Mouse (Mus musculus) heart, postnatal 25 days (tissue): ENCODE results near the gene Tuft1. TPM values are rescaled to one million over a fixed set of nuclear protein-coding genes. Genes with fewer than 3 reads are reported as not detected.

ENCODE experiments used
- DNase-seq: peaks from one replicate; pipeline ENCODE4 v3.0.0; 2022; ENCODE audit warnings: low spot score
- intact Hi-C: fragments of 180-260 bp; cut with DNase I; formaldehyde crosslinking; loops from one replicate; pipeline ENCODE4 v1.15.1; 2025
- total RNA-seq, 2 experiments: library from RNA; stranded (reverse); gene quantifications; 2 replicates each; pipeline ENCODE4 v1.2.3; 2021

Tuft1 gene
- total RNA-seq, 2 experiments from 2014 or later: 2.5 to 3.0 TPM

- no peak for DNase-seq
- intact Hi-C loops: loop anchor here (10.0 kb wide), 1 partner anchor 113 kb away; no protein-coding TSS in a partner anchor
Measured at GRCm38 (mm10) chr3:94611343-94611742, 47.3 kb downstream of the Tuft1 start.

GRCm38 (mm10) chr3:94610581-94610980 lies 48.1 kb downstream of the Tuft1 start:
- no peak for DNase-seq
- intact Hi-C loops: loop anchor here (10.0 kb wide), 1 partner anchor 114 kb away; no protein-coding TSS in a partner anchor

- DNase-seq: no peak
- intact Hi-C loops: loop anchor here (10.0 kb wide), 1 partner anchor 115 kb away; no protein-coding TSS in a partner anchor
Measured at GRCm38 (mm10) chr3:94609621-94610020, 49.1 kb downstream of the Tuft1 start.

GRCm38 (mm10) chr3:94601959-94602358 lies 56.7 kb downstream of the Tuft1 start:
- intact Hi-C loops: loop anchor here (1.0 to 2.0 kb wide), 2 partner anchors 145 to 235 kb away; no protein-coding TSS in a partner anchor
- no peak for DNase-seq

GRCm38 (mm10) chr3:94597224-94597779 lies 61.4 kb downstream of the Tuft1 start:
- no peak for DNase-seq
- intact Hi-C loops: no loop called here

GRCm38 (mm10) chr3:94595871-94596287 lies 62.8 kb downstream of the Tuft1 start:
- intact Hi-C loops: no loop called here

GRCm38 (mm10) chr3:94591066-94591465 lies 67.6 kb downstream of the Tuft1 start:
- no peak for DNase-seq
- intact Hi-C loops: no loop called here

More at GRCm38 (mm10) chr3:94595871-94596287, 62.8 kb downstream of the Tuft1 start:
- no peak for DNase-seq

- DNase-seq: no peak
- intact Hi-C loops: no loop called here
Measured at GRCm38 (mm10) chr3:94587962-94588361, 70.7 kb downstream of the Tuft1 start.

- DNase-seq: no peak
- intact Hi-C loops: loop anchor here (5.0 kb wide), 1 partner anchor 254 kb away; the partner anchor contains the start of gene Pogz
Measured at GRCm38 (mm10) chr3:94582944-94583343, 75.7 kb downstream of the Tuft1 start.

- DNase-seq: peak; percentile 85
- intact Hi-C loops: loop anchor here (5.0 kb wide), 1 partner anchor 255 kb away; the partner anchor contains the start of gene Pogz
Measured at GRCm38 (mm10) chr3:94582456-94582891, 76.2 kb downstream of the Tuft1 start, which contains the start of gene Snx27. Snx27 (minus strand) TSS chr3:94582716.

GRCm38 (mm10) chr3:94581793-94582455 lies 76.7 kb downstream of the Tuft1 start:
- intact Hi-C loops: loop anchor here (5.0 kb wide), 1 partner anchor 255 kb away; the partner anchor contains the start of gene Pogz
- no peak for DNase-seq

GRCm38 (mm10) chr3:94581138-94581780 lies 77.4 kb downstream of the Tuft1 start:
- intact Hi-C loops: loop anchor here (5.0 kb wide), 1 partner anchor 256 kb away; the partner anchor contains the start of gene Pogz
- DNase-seq: no peak

- intact Hi-C loops: no loop called here
- no peak for DNase-seq
Measured at GRCm38 (mm10) chr3:94574506-94574905, 84.2 kb downstream of the Tuft1 start.

GRCm38 (mm10) chr3:94567242-94567641 lies 91.4 kb downstream of the Tuft1 start:
- no peak for DNase-seq
- intact Hi-C loops: no loop called here

GRCm38 (mm10) chr3:94565557-94565956 lies 93.1 kb downstream of the Tuft1 start:
- intact Hi-C loops: no loop called here

GRCm38 (mm10) chr3:94565127-94565526 lies 93.5 kb downstream of the Tuft1 start:
- DNase-seq: no peak
- intact Hi-C loops: no loop called here

More at GRCm38 (mm10) chr3:94565557-94565956, 93.1 kb downstream of the Tuft1 start:
- no peak for DNase-seq

GRCm38 (mm10) chr3:94564356-94565010 lies 94.2 kb downstream of the Tuft1 start:
- DNase-seq: no peak
- intact Hi-C loops: no loop called here

- DNase-seq: no peak
- intact Hi-C loops: no loop called here
Measured at GRCm38 (mm10) chr3:94563163-94563562, 95.5 kb downstream of the Tuft1 start.
